Mouse (Mus musculus) C2C12 (cell line): ENCODE measurements around the gene Kcnj2.

ENCODE experiments used
- CTCF ChIP-seq: IDR thresholded peaks from one replicate; pipeline ENCODE4 v1.5.1; 2011; ENCODE audit not compliant: control insufficient read depth, insufficient read depth, insufficient read length
- FOSL1 ChIP-seq: IDR thresholded peaks from one replicate; pipeline ENCODE4 v1.8.0; 2011; ENCODE audit warnings: mild to moderate bottlenecking, low read length; ENCODE audit not compliant: poor library complexity, insufficient read depth, severe bottlenecking
- MAX ChIP-seq: IDR thresholded peaks from one replicate; pipeline ENCODE4 v1.6.1; 2011; ENCODE audit warnings: mild to moderate bottlenecking, control low read depth
- MYOD1 ChIP-seq: IDR thresholded peaks from one replicate; pipeline ENCODE4 v1.6.1; 2011; ENCODE audit warnings: low read depth; ENCODE audit not compliant: control insufficient read depth, insufficient read length
- MYOG ChIP-seq: IDR thresholded peaks from one replicate; pipeline ENCODE4 v1.6.1; 2011; ENCODE audit not compliant: control insufficient read depth, insufficient read length; ENCODE audit errors: extremely low read depth
- USF1 ChIP-seq: IDR thresholded peaks from one replicate; pipeline ENCODE4 v1.6.1; 2011; ENCODE audit warnings: low read depth, mild to moderate bottlenecking, control low read depth, moderate library complexity

DNA sequence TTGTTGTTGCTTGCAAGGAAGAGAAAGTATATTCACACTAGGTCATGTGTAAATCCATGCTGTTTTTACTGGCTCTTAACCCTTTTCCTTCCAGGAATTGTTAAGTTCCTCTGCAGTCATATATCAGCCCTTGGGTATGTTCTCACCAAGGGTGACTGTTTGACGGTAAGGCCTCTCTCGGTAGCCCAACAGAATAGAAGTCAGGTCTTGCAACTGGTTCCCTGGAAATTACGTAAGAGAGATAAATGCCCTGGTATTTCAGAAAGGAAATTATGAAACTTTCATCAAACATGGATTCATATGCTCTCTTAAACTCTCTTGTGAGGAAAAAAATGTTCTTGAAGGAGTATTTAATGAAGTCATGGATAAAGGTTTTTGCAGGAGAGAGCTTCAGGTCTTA is 11.7 kb upstream of the Kcnj2 start:
- TF ChIP-seq CTCF: no peak
- no peak for TF ChIP-seq MYOD1
- no peak for TF ChIP-seq MAX
- TF ChIP-seq MYOG: no peak
- TF ChIP-seq USF1: no peak
- no peak for TF ChIP-seq FOSL1
